ENCODE assay signal across 10 mouse cellular contexts in the genomic region with DNA sequence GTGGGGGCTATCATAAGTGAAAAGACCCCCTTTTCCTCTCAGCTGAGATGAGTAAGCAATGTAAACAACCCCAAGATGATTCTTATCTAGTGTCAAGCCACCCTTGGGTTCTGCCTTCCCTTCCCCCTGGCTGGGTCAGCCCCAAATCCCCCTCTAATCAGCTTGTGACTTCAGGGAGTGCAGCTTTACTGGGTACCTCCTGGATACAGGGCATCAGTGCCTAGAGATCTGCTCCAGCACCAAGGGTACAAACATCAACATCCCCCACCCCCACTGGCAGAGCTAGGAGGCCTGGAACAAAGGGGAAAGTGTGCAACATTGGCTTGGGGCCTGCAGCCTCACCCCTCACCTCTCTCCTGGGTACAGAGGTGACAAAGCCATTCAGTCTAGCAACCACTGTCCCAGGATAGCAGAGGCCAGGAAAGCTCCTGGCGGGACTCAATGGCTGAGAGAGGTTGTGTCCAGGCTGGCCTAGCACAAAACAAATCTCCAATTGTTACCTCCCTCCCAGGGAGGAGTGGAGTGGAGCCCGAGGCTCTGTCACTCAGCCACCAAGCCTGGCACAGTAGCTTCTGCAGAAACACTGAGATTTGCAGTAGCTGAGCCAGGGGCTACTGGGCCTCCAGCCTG. TPM values are rescaled to one million over a fixed set of nuclear protein-coding genes. Genes with fewer than 3 reads are reported as not detected.
A peak's percentile ranks its signal among the peaks of the same experiment; 100 is the strongest.
DNase-seq lines count a peak whose midpoint lies in the region; ATAC-seq lines count a peak whose summit lies in the region.
"Had no signal": no experiment of that assay in that cellular context is flagged by ENCODE, and none has a peak within 500 bp of the region (broad histone marks: within the 10 kb centered on the region; RNA-seq: fewer than 3 reads in every experiment).

No protein-coding gene starts in this region.

- no peaks in the 10 kb centered on the region for H3K36me3 ChIP-seq in neural tube, embryonic 11.5 days (ENCODE audit: control insufficient read depth, insufficient read depth, low read length)
- H3K36me3 ChIP-seq in limb, embryonic 10.5 days: peaks cover 49% of the 10 kb centered on the region
- H3K36me3 ChIP-seq in neural tube, embryonic 15.5 days: no peaks in the 10 kb centered on the region

- H3K27ac ChIP-seq in neural tube, embryonic 11.5 days (ENCODE audit: low read depth, low read length): no peak overlapping the region
- no peak overlapping the region for H3K27ac ChIP-seq in limb, embryonic 10.5 days
- H3K27ac ChIP-seq in neural tube, embryonic 15.5 days (replicated peaks): peak overlapping the region; percentile 46; the same call in 1 of the 2 replicates
- H3K27ac ChIP-seq: macrophage had no signal

- peak overlapping the region; percentile 70 for H3K4me2 ChIP-seq in neural tube, embryonic 11.5 days (ENCODE audit: low read depth)
- peak overlapping the region; percentile 29 for H3K4me2 ChIP-seq in neural tube, embryonic 15.5 days

- no peak for ATAC-seq in neural tube, embryonic 11.5 days (ENCODE audit: insufficient read depth, low FRiP score, low TSS enrichment)
- no peak for ATAC-seq in neural tube, embryonic 15.5 days (ENCODE audit: low FRiP score)
- ATAC-seq: activated CD4-positive, CD25-positive, alpha-beta regulatory T cell, adult 4 months had no signal

- no peak overlapping the region for H3K4me3 ChIP-seq in neural tube, embryonic 11.5 days (ENCODE audit: low read depth, low read length)
- H3K4me3 ChIP-seq in limb, embryonic 10.5 days: 0 out of 2 replicates have a peak overlapping the region, but pooled peaks have one; percentile 14
- H3K4me3 ChIP-seq in neural tube, embryonic 15.5 days (replicated peaks): no peak overlapping the region

- H3K4me1 ChIP-seq in neural tube, embryonic 11.5 days (ENCODE audit: control insufficient read depth, insufficient read depth, low read length): peaks cover 23% of the 10 kb centered on the region
- peaks cover 58% of the 10 kb centered on the region for H3K4me1 ChIP-seq in limb, embryonic 10.5 days
- H3K4me1 ChIP-seq in neural tube, embryonic 15.5 days: peaks cover 51% of the 10 kb centered on the region

- peak overlapping the region; percentile 23; the same call in 1 of the 2 replicates for H3K9ac ChIP-seq in neural tube, embryonic 11.5 days (ENCODE audit: low read length)
- H3K9ac ChIP-seq in neural tube, embryonic 15.5 days (replicated peaks): no peak overlapping the region

- WGBS in neural tube, embryonic 11.5 days: 42% methylated on average over 2 of the region's 2 CpGs
- WGBS in limb, embryonic 10.5 days: 64% methylated on average over 2 of the region's 2 CpGs
- WGBS in neural tube, embryonic 15.5 days: 33% methylated on average over 2 of the region's 2 CpGs

- DNase-seq in embryo, embryonic 10 days (ENCODE audit: low spot score): peak; percentile 12
- DNase-seq in embryo, embryonic 9.5 days (ENCODE audit: extremely low spot score): no peak
- DNase-seq in neural tube, embryonic 11.5 days (ENCODE audit: low spot score): no peak
- DNase-seq in neural tube, embryonic 10.5 days (ENCODE audit: extremely low spot score, low spot score): no peak
- no peak for DNase-seq in limb, embryonic 10.5 days (ENCODE audit: low spot score)
- no peak for DNase-seq in kidney, postnatal 14 days
- DNase-seq in urinary bladder, postnatal 25 days (ENCODE audit: low spot score): no peak

- no peaks in the 10 kb centered on the region for H3K9me3 ChIP-seq in neural tube, embryonic 11.5 days (ENCODE audit: control insufficient read depth, low read length)
- no peaks in the 10 kb centered on the region for H3K9me3 ChIP-seq in limb, embryonic 10.5 days (replicated peaks)
- H3K9me3 ChIP-seq in neural tube, embryonic 15.5 days (replicated peaks): no peaks in the 10 kb centered on the region

- H3K27me3 ChIP-seq in neural tube, embryonic 11.5 days (ENCODE audit: control insufficient read depth, insufficient read depth, low read length): no peaks in the 10 kb centered on the region
- H3K27me3 ChIP-seq in limb, embryonic 10.5 days (ENCODE audit: low read depth, poor library complexity, severe bottlenecking): no peaks in the 10 kb centered on the region
- H3K27me3 ChIP-seq in neural tube, embryonic 15.5 days (replicated peaks): no peaks in the 10 kb centered on the region

RNA-seq across cellular contexts. Expression of gene Slc2a1, which starts 3.9 kb away (rescaled TPM):
- 151 and 162 TPM in 2 replicates for polyA plus RNA-seq in neural tube, embryonic 11.5 days (2014; fragmentation: Nextera tagmentation; extraction: Ambion mirVana)
- 110 and 139 TPM in 2 replicates for polyA plus RNA-seq in limb, embryonic 10.5 days (2016; fragmentation: Nextera tagmentation; extraction: Ambion mirVana)
- polyA plus RNA-seq in neural tube, embryonic 15.5 days (2015; fragmentation: Nextera tagmentation; extraction: Ambion mirVana): 78.8 and 91.3 TPM in 2 replicates
